Mouse (Mus musculus) cerebellum, adult 18-20 months (tissue): Measurements from ENCODE around the gene Scn9a.

Experiments
- DNase-seq, 2 experiments: peaks; one replicate each; pipeline ENCODE4 v3.0.0; 2021

Gene Scn9a

GRCm38 (mm10) chr2:66634580-66635359 is at the start of gene Scn9a:
Scn9a (minus strand) TSS chr2:66634962.
- DNase-seq: peak; percentile 23 to 26

GRCm38 (mm10) chr2:66661988-66662387 is 27.2 kb upstream of the Scn9a start:
- DNase-seq: no peak

DNA sequence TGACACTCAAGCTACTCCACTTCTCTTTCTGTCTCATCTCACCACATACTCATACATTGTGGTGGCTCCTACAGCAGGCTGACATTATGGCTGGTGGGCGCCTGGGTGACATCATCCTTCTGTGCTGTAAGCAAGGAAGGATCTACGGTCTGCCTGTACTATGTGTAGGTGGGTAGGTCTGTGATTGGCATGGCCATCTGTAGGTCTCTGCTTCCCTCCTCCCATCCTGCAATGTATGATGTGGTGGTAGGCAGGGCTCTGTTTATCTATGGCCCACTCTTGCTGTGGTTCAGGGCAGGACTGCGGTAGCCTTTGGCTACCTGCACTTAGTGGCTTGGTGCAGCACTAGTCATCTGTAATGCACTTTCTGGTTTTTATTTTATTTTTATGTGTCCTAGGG is 21.7 kb upstream of the Scn9a start:
- DNase-seq: no peak

DNA sequence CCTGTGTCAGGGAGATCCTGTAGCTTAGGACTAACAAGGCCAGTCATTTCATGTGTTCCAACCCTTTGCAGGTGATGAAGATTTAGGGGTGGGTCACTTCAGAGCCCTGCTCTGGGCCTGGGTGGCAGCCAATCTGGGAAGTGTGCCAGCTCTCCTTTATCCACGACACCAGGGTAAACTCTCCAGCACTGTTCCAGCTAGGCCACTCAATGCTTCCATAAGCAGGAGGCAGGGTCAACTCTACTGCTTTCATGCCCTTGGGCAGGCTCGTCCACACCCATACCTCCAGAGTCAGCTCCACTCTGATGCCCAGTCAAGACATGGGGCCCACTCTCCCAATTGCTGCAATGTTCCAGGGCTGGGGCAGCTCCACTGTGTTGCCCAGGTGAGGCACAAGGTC is 20.7 kb upstream of the Scn9a start:
- no peak for DNase-seq

GRCm38 (mm10) chr2:66644384-66644783 is 9.6 kb upstream of the Scn9a start:
- peak; percentile 30 to 36 for DNase-seq

- DNase-seq: no peak
Observed at GRCm38 (mm10) chr2:66632728-66633127, 2.0 kb downstream of the Scn9a start.

- DNase-seq: no peak
Observed at GRCm38 (mm10) chr2:66611091-66611490, 23.7 kb downstream of the Scn9a start.

DNA sequence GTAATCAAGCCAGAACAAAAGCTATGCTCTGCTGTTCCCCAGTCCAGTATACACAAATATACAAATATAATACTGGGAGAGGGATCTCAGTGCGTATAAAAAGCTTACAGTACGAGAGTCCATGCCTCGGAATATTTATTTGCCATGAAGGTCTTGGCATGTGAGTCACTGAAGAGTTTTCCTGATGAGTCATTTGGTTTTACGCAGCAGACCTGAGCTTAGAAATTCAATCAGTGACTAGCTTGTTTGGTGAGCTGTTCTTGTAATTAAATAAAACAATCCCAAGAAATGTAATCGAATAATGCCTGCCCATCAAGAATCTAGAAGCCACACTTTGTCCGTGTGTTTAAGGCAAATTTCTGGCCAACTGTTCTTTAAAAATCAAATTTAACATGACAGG is 37.4 kb downstream of the Scn9a start:
- DNase-seq: no peak

GRCm38 (mm10) chr2:66596145-66596544 is 38.6 kb downstream of the Scn9a start:
- no peak for DNase-seq

DNA sequence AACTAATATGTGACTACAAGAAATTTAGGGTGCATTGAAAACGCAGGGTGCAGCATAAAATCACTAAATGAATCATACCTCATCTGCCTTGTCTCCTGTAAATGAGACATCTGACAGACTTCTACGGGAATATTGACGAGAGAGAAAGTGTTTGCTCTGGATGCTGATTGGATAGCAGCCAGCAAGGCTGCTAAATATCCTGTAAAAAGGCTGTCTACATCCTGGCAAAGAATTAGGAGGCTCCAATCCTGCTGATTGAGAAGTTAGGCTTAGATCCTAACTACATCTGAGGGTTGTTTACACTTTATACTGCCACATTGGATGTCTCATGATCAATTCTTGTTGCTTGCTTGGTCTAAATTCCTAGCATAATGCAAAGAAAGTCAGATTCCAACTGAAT is 44.6 kb downstream of the Scn9a start:
- DNase-seq: no peak

GRCm38 (mm10) chr2:66580026-66580808 is 54.5 kb downstream of the Scn9a start:
- DNase-seq: no peak

DNA sequence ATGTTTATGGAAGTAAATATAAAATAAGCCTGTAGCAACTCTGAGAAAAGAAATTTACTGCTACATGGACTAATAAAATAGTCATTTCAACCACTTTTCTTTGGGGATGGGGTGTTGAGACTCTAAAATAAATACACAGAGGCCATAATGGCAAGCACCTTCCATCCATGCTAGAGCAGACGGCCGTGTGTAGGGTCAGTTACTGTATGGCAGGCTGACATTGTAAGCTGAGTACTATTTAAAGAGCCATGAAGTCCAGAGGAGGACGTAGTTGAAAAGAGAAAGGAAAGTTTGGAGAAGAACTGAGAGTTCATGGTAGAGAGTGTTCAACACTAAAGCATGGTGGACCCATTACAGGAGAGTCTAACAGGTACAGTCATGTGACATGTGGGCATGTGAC is 86.5 kb downstream of the Scn9a start:
- no peak for DNase-seq

DNA sequence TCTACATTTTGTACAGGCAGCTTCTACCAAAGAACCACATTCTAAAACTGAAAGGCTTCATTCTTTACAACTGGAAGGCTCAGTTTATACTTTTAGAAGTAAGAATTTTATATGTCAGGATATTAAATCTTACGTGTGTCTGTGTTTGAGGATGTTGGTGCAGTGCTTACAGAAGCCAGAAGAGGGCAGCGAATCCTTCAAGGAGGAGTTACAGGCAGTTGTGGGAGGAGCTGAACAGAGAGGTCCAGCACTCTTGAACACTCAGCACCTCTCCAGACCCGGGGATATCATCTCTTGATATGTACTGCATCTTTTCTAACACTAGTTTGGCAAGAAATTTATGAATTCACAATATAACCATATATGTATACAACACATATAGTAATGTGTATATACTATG is 114.8 kb downstream of the Scn9a start:
- DNase-seq: no peak

- DNase-seq: no peak
Observed at GRCm38 (mm10) chr2:66511424-66511823, 123.3 kb downstream of the Scn9a start.

DNA sequence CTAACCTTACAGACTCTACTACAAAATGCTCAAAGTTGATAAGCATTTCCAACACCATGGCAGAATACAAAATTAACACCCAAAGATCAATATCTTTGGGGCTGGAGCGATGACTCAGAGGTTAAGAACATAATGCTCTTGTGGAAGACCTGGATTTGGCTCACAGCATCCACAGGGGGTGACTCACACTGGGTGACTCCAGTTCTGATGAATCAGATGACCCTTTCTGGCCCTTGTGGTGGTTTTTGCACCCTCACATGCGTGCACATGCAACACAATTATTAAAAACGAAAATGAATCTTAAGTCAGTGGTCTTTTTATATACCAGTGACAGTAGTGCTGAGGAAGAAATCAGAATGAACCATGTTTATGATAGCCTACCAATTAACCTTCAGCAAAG is 126.7 kb downstream of the Scn9a start:
- DNase-seq: no peak

GRCm38 (mm10) chr2:66507616-66508015 is 127.1 kb downstream of the Scn9a start:
- DNase-seq: no peak

DNA sequence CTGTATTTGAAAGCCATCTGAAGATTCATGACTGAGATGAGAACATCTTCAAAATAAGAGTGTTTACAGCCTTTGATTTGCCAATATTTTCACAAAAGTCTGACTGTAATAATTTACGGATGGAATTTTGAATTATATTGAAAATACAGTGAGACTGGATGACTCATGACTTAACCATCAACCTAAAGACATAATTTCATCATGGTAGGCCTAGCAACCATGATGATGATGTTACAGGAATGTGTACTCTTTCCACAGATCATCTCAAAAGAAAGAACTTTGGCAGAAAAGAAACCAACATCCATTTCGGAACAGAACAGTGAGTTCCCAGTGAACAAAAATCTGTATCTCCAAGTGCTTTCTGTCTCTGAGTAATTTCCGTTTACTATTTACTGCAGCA is 132.6 kb downstream of the Scn9a start:
- no peak for DNase-seq

- DNase-seq: no peak
Observed at GRCm38 (mm10) chr2:66494556-66494955, 140.2 kb downstream of the Scn9a start.

DNA sequence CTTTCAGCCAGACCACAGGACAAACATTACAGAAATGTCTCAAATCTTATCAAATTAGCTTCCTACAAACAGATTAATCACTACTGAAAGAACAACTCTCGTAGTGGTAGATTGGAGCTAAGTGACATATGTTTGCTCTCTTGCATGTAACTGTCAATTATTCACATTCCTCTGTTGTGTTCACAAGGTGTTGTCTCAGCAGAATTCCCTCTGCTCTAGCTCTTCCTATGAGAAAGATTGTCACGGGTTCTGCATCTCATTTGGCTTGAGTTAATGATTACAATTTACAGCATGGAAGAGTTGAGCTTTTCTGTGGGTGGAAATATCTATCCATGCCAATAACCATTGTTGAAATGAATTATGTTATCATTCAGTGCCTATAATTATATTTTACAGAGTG is 156.4 kb downstream of the Scn9a start:
- no peak for DNase-seq

- DNase-seq: peak; percentile 20 to 28
Observed at GRCm38 (mm10) chr2:66473181-66473822, 161.5 kb downstream of the Scn9a start.

- DNase-seq: no peak
Observed at GRCm38 (mm10) chr2:66465484-66465883, 169.3 kb downstream of the Scn9a start.

DNA sequence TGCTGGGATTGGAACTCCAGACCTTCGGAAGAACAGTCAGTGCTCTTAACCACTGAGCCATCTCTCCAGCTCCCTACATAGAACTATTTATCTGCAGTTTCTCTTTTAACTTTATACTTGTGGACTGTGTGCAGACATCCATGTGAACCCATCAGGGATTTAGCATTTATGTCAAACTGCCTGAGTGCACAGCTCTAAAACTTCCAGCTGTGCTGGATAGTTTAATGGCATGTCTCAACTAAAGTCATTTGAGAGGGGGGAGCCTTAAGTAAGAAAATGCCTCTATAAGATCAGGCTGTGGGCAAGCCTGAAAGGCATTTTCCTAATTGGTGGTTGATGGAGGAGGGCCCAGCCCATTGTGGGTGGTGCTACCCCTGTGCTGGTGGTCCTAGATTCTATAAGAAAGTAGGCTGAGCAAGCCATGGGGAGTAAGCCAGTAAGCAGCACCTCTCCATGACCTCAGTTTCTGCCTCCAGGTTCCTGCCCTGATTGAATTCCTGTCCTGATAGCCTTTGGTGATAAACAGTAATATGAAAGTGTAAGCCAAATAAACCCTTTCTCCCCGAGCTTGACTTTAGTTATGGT is 169.8 kb downstream of the Scn9a start:
- no peak for DNase-seq

DNA sequence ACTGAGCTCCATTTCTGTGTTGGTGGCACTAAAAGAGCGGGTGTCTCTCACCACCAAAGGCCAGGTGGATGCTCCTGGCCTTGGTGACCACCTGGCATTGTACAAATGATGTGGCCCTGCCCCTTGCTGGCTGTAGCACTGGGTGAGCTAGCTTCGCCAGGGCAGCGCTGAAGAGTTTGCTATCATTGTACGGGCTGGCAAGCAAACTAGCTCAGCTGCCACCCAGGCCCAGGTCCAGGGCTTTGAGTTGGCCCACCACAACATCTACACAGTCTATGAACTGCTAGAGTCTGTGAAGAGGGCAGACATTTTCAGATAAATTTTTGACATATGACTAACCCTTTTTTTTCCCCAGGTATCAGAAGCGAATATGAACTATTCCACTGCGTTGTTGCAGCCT is 170.8 kb downstream of the Scn9a start:
- DNase-seq: no peak
